Mouse (Mus musculus) forebrain, embryonic 16.5 days (tissue): ENCODE measurements around the gene Dnajc5. TPM values are rescaled to one million over a fixed set of nuclear protein-coding genes. Genes with fewer than 3 reads are reported as not detected.

Experiments used
- ATAC-seq: fragments of 200-750 bp; cut with Nextera tagmentation; 2 replicates; pipeline ENCODE4 v1.8.0; 2017; ENCODE audit warnings: mild to moderate bottlenecking, moderate library complexity
- H3K27ac ChIP-seq: fragments of 300-500 bp; sonication (generic); 2 replicates; pipeline ENCODE4 v1.5.1; 2014; ENCODE audit warnings: low read length, control low read depth
- H3K27me3 ChIP-seq: fragments of 300-500 bp; sonication (generic); replicated peaks from 2 replicates; pipeline ENCODE4 v1.6.1; 2014; ENCODE audit warnings: low read length; ENCODE audit not compliant: control insufficient read depth, insufficient read depth
- H3K36me3 ChIP-seq: fragments of 300-500 bp; sonication (generic); 2 replicates; pipeline ENCODE4 v1.6.1; 2014; ENCODE audit not compliant: control insufficient read depth, insufficient read depth
- H3K4me1 ChIP-seq: fragments of 300-500 bp; sonication (generic); replicated peaks from 2 replicates; pipeline ENCODE4 v1.6.1; 2014; ENCODE audit warnings: low read length; ENCODE audit not compliant: control insufficient read depth, insufficient read depth
- H3K4me2 ChIP-seq: fragments of 300-500 bp; sonication (generic); 2 replicates; pipeline ENCODE4 v1.6.1; 2014; ENCODE audit warnings: mild to moderate bottlenecking, low read length, control low read depth
- H3K4me3 ChIP-seq: fragments of 300-500 bp; sonication (generic); replicated peaks from 2 replicates; pipeline ENCODE4 v1.5.1; 2014; ENCODE audit warnings: mild to moderate bottlenecking, low read length, control low read depth
- H3K9ac ChIP-seq: fragments of 300-500 bp; sonication (generic); replicated peaks from 2 replicates; pipeline ENCODE4 v1.6.1; 2014; ENCODE audit warnings: low read depth, low read length, control low read depth
- H3K9me3 ChIP-seq: fragments of 300-500 bp; sonication (generic); 2 replicates; pipeline ENCODE4 v1.6.1; 2016; ENCODE audit warnings: low read length; ENCODE audit not compliant: control insufficient read depth
- WGBS: fragments of 180-500 bp; shearing (Covaris S2); extraction: QIAGEN DNeasy Blood & Tissue Kit; methylation state at CpG from one replicate; pipeline ENCODE4 v1.1.7; 2014; 5-methylcytosine and 5-hydroxymethylcytosine counted together
- polyA plus RNA-seq: library from polyadenylated mRNA; unstranded; fragments of >200 nt; fragmentation: Nextera tagmentation; extraction: Ambion mirVana; gene quantifications from 2 replicates; pipeline ENCODE4 v1.2.1, GENCODE M21; 2015

The Dnajc5 gene
- polyA plus RNA-seq, 1 experiment from 2014 or later = 239 TPM

- no peak for ATAC-seq
- Histone ChIP-seq H3K36me3 (peaks cover 29% of the 10 kb centered on the region), H3K27me3 (no peaks in the 10 kb centered on the region), H3K9me3 (no peaks in the 10 kb centered on the region), H3K4me1 (peaks cover 14% of the 10 kb centered on the region), H3K27ac (no peak overlapping the region), H3K4me2 (no peak overlapping the region), H3K9ac (no peak overlapping the region), H3K4me3 (no peak overlapping the region)
- WGBS = 94% methylated on average over 1 of the region's 1 CpGs
Observed at GRCm38 (mm10) chr2:181582939-181583338, 62.7 kb downstream of the Dnajc5 start.

GRCm38 (mm10) chr2:181583460-181584257, 63.4 kb downstream of the Dnajc5 start:
- no peak overlapping the region for H3K27ac ChIP-seq
- H3K4me3 ChIP-seq = no peak overlapping the region
- peaks cover 14% of the 10 kb centered on the region for H3K4me1 ChIP-seq
- 87% methylated on average over 3 of the region's 3 CpGs for WGBS
- no peaks in the 10 kb centered on the region for H3K9me3 ChIP-seq
- no peak overlapping the region for H3K4me2 ChIP-seq
- no peak for ATAC-seq
- no peaks in the 10 kb centered on the region for H3K27me3 ChIP-seq
- H3K36me3 ChIP-seq = peaks cover 32% of the 10 kb centered on the region
- no peak overlapping the region for H3K9ac ChIP-seq

GRCm38 (mm10) chr2:181584411-181584942, 64.2 kb downstream of the Dnajc5 start, which contains the start of gene Uckl1:
Uckl1 (minus strand) TSS chr2:181584892.
- H3K4me3 ChIP-seq = no peak within 1 kb of the TSS
- H3K27me3 ChIP-seq = no peaks in the 10 kb centered on the region
- H3K9me3 ChIP-seq = no peaks in the 10 kb centered on the region
- H3K4me2 ChIP-seq = no peak within 1 kb of the TSS
- H3K36me3 ChIP-seq = peaks cover 37% of the 10 kb centered on the region
- no peak for ATAC-seq
- H3K27ac ChIP-seq = no peak within 1 kb of the TSS
- H3K9ac ChIP-seq = no peak within 1 kb of the TSS
- H3K4me1 ChIP-seq = peaks cover 14% of the 10 kb centered on the region
- 90% methylated on average over 4 of the region's 4 CpGs for WGBS

GRCm38 (mm10) chr2:181585506-181585905, 65.2 kb downstream of the Dnajc5 start:
- no peak overlapping the region for H3K4me2 ChIP-seq
- peaks cover 14% of the 10 kb centered on the region for H3K4me1 ChIP-seq
- H3K36me3 ChIP-seq = peaks cover 39% of the 10 kb centered on the region
- no peak for ATAC-seq
- H3K9ac ChIP-seq = no peak overlapping the region
- 91% methylated on average over 5 of the region's 5 CpGs for WGBS
- no peak overlapping the region for H3K27ac ChIP-seq
- no peak overlapping the region for H3K4me3 ChIP-seq
- H3K9me3 ChIP-seq = no peaks in the 10 kb centered on the region
- H3K27me3 ChIP-seq = no peaks in the 10 kb centered on the region

- Histone ChIP-seq H3K27ac (no peak overlapping the region), H3K9ac (no peak overlapping the region), H3K36me3 (peaks cover 39% of the 10 kb centered on the region), H3K4me1 (peaks cover 15% of the 10 kb centered on the region), H3K27me3 (no peaks in the 10 kb centered on the region), H3K4me3 (no peak overlapping the region), H3K9me3 (no peaks in the 10 kb centered on the region), H3K4me2 (no peak overlapping the region)
- 96% methylated on average over 3 of the region's 3 CpGs for WGBS
- no peak for ATAC-seq
Observed at GRCm38 (mm10) chr2:181586124-181586523, 65.8 kb downstream of the Dnajc5 start.

GRCm38 (mm10) chr2:181587796-181588195, 67.5 kb downstream of the Dnajc5 start:
- WGBS = 83% methylated on average over 6 of the region's 6 CpGs
- ATAC-seq = no peak
- Histone ChIP-seq H3K4me2 (no peak overlapping the region), H3K9ac (no peak overlapping the region), H3K4me1 (peaks cover 18% of the 10 kb centered on the region), H3K9me3 (no peaks in the 10 kb centered on the region), H3K4me3 (no peak overlapping the region), H3K36me3 (peaks cover 39% of the 10 kb centered on the region), H3K27ac (no peak overlapping the region), H3K27me3 (no peaks in the 10 kb centered on the region)

GRCm38 (mm10) chr2:181588229-181588780, 68.0 kb downstream of the Dnajc5 start:
- Histone ChIP-seq H3K4me2 (no peak overlapping the region), H3K27me3 (no peaks in the 10 kb centered on the region), H3K36me3 (peaks cover 39% of the 10 kb centered on the region), H3K9me3 (no peaks in the 10 kb centered on the region), H3K27ac (no peak overlapping the region), H3K4me1 (peaks cover 22% of the 10 kb centered on the region), H3K9ac (no peak overlapping the region), H3K4me3 (no peak overlapping the region)
- 91% methylated on average over 11 of the region's 11 CpGs for WGBS
- no peak for ATAC-seq

GRCm38 (mm10) chr2:181589011-181589731, 68.9 kb downstream of the Dnajc5 start:
- H3K36me3 ChIP-seq = peaks cover 37% of the 10 kb centered on the region
- whole genome bisulfite sequencing = 92% methylated on average over 10 of the region's 10 CpGs

GRCm38 (mm10) chr2:181589732-181590105, 69.4 kb downstream of the Dnajc5 start:
- no peaks in the 10 kb centered on the region for H3K9me3 ChIP-seq
- no peak overlapping the region for H3K4me2 ChIP-seq
- no peak overlapping the region for H3K4me3 ChIP-seq
- peaks cover 23% of the 10 kb centered on the region for H3K4me1 ChIP-seq
- no peaks in the 10 kb centered on the region for H3K27me3 ChIP-seq
- H3K27ac ChIP-seq = no peak overlapping the region
- no peak for ATAC-seq
- no peak overlapping the region for H3K9ac ChIP-seq
- peaks cover 32% of the 10 kb centered on the region for H3K36me3 ChIP-seq
- WGBS = 98% methylated on average over 9 of the region's 9 CpGs

More at GRCm38 (mm10) chr2:181589011-181589731, 68.9 kb downstream of the Dnajc5 start:
- Histone ChIP-seq H3K27me3 (no peaks in the 10 kb centered on the region), H3K9ac (no peak overlapping the region), H3K4me2 (no peak overlapping the region), H3K4me3 (no peak overlapping the region), H3K27ac (no peak overlapping the region), H3K4me1 (peaks cover 23% of the 10 kb centered on the region), H3K9me3 (no peaks in the 10 kb centered on the region)
- ATAC-seq = no peak
